Mouse (Mus musculus) G1E (cell line): ENCODE data around the gene Col6a5. TPM values are rescaled to one million over a fixed set of nuclear protein-coding genes. Genes with fewer than 3 reads are reported as not detected.

ENCODE experiments used
- ATAC-seq: 2 replicates; pipeline ENCODE4 v1.8.0; 2016; ENCODE audit warnings: mild to moderate bottlenecking; ENCODE audit not compliant: insufficient number of reproducible peaks, poor library complexity, low FRiP score, severe bottlenecking; ENCODE audit errors: extremely low read depth
- DNase-seq: peaks from one replicate; pipeline ENCODE4 v3.0.0; 2012; ENCODE audit warnings: low spot score
- H3K27me3 ChIP-seq: 2 replicates; pipeline ENCODE4 v1.6.1; 2012; ENCODE audit warnings: mild to moderate bottlenecking, low read length, inconsistent platforms; ENCODE audit not compliant: insufficient read depth
- H3K36me3 ChIP-seq: replicated peaks from 2 replicates; pipeline ENCODE3; 2012; ENCODE audit warnings: mild to moderate bottlenecking, inconsistent platforms
- H3K4me1 ChIP-seq: 2 replicates; pipeline ENCODE4 v1.6.1; 2012; ENCODE audit warnings: low read depth, low read length, inconsistent platforms, mixed read lengths; ENCODE audit not compliant: insufficient read depth
- H3K4me3 ChIP-seq: 2 replicates; pipeline ENCODE4 v1.5.1; 2012; ENCODE audit warnings: low read depth, mild to moderate bottlenecking, inconsistent platforms, low read length, moderate library complexity, mixed read lengths
- H3K9me3 ChIP-seq: replicated peaks from 2 replicates; pipeline ENCODE4 v1.6.1; 2012; ENCODE audit warnings: inconsistent platforms
- CTCF ChIP-seq: IDR thresholded peaks from 2 replicates; pipeline ENCODE4 v1.5.1; 2012; ENCODE audit warnings: low read depth, low read length, inconsistent platforms, mixed read lengths
- GATA1 ChIP-seq: IDR thresholded peaks from 2 replicates; pipeline ENCODE4 v1.6.1; 2012; ENCODE audit warnings: borderline replicate concordance, low read length, inconsistent platforms, mixed read lengths
- GATA2 ChIP-seq: IDR thresholded peaks from 2 replicates; pipeline ENCODE4 v1.6.1; 2012; ENCODE audit warnings: low read depth, low read length, inconsistent platforms, borderline replicate concordance
- POLR2AphosphoS5 ChIP-seq: IDR thresholded peaks from 2 replicates; pipeline ENCODE4 v1.6.1; 2012; ENCODE audit warnings: low read depth, low read length, inconsistent platforms; ENCODE audit not compliant: insufficient replicate concordance
- TAL1 ChIP-seq: conservative IDR thresholded peaks from 2 replicates; pipeline ENCODE4 v1.6.1; 2012; ENCODE audit warnings: low read depth, low read length, inconsistent platforms, mixed read lengths
- polyA plus RNA-seq: library from polyadenylated mRNA; stranded (reverse); fragments of >175 nt; gene quantifications from 2 replicates; pipeline ENCODE4 v1.2.3, GENCODE M21; 2012
- total RNA-seq, 2 experiments: library from RNA; stranded (forward) in 1 of 2; stranded (reverse) in 1 of 2; fragments of 200-1000 nt in 1 of 2; fragments of >200 nt in 1 of 2; fragmentation: Nextera tagmentation in 1 of 2; gene quantifications; 2 replicates each; pipeline ENCODE4 v1.2.3; 2014 to 2017

The Col6a5 gene
- total and polyA plus RNA-seq, 3 experiments = 0.16 TPM; not detected in 2

GRCm38 (mm10) chr9:105928406-105929071 is 31.9 kb downstream of the Col6a5 start:
- no peak for DNase-seq
- Histone ChIP-seq H3K27me3 (no peaks in the 10 kb centered on the region), H3K36me3 (no peaks in the 10 kb centered on the region), H3K4me1 (no peaks in the 10 kb centered on the region), H3K9me3 (peaks cover 46% of the 10 kb centered on the region), H3K4me3 (no peak overlapping the region)
- TF ChIP-seq GATA1 (no peak), CTCF (no peak), GATA2 (no peak), TAL1 (no peak), POLR2AphosphoS5 (no peak)
- ATAC-seq = no peak

GRCm38 (mm10) chr9:105923659-105924058 is 36.8 kb downstream of the Col6a5 start:
- H3K4me1 ChIP-seq = no peaks in the 10 kb centered on the region

GRCm38 (mm10) chr9:105915186-105915585 is 45.3 kb downstream of the Col6a5 start:
- Histone ChIP-seq H3K4me3 (no peak overlapping the region), H3K9me3 (peaks cover 42% of the 10 kb centered on the region), H3K36me3 (no peaks in the 10 kb centered on the region), H3K27me3 (no peaks in the 10 kb centered on the region), H3K4me1 (no peaks in the 10 kb centered on the region)
- ATAC-seq = no peak
- TF ChIP-seq POLR2AphosphoS5 = no peak
- TF ChIP-seq GATA2 = no peak
- no peak for TF ChIP-seq GATA1
- no peak for DNase-seq

More at GRCm38 (mm10) chr9:105923659-105924058, 36.8 kb downstream of the Col6a5 start:
- no peaks in the 10 kb centered on the region for H3K27me3 ChIP-seq
- ATAC-seq (no peak), DNase-seq (no peak)
- TF ChIP-seq POLR2AphosphoS5 = no peak
- TF ChIP-seq GATA1 = no peak
- TF ChIP-seq GATA2 = no peak
- no peak for TF ChIP-seq CTCF
- no peak for TF ChIP-seq TAL1
- H3K4me3 ChIP-seq = no peak overlapping the region
- H3K9me3 ChIP-seq = peaks cover 29% of the 10 kb centered on the region
- no peaks in the 10 kb centered on the region for H3K36me3 ChIP-seq

GRCm38 (mm10) chr9:105910166-105910565 is 50.3 kb downstream of the Col6a5 start:
- H3K27me3 ChIP-seq = no peaks in the 10 kb centered on the region
- DNase-seq (no peak), ATAC-seq (no peak)
- H3K4me3 ChIP-seq = no peak overlapping the region
- TF ChIP-seq CTCF = no peak
- no peak for TF ChIP-seq TAL1
- no peak for TF ChIP-seq GATA1
- no peak for TF ChIP-seq GATA2
- no peak for TF ChIP-seq POLR2AphosphoS5
- no peaks in the 10 kb centered on the region for H3K4me1 ChIP-seq
- H3K36me3 ChIP-seq = no peaks in the 10 kb centered on the region
- H3K9me3 ChIP-seq = peaks cover 25% of the 10 kb centered on the region

- TF ChIP-seq GATA2 (no peak), POLR2AphosphoS5 (no peak), GATA1 (no peak), CTCF (no peak), TAL1 (no peak)
- Histone ChIP-seq H3K27me3 (no peaks in the 10 kb centered on the region), H3K36me3 (no peaks in the 10 kb centered on the region), H3K4me3 (no peak overlapping the region), H3K4me1 (no peaks in the 10 kb centered on the region), H3K9me3 (peaks cover 19% of the 10 kb centered on the region)
- no peak; the same call in 1 of the 2 replicates for ATAC-seq
- DNase-seq = no peak
Measured at GRCm38 (mm10) chr9:105909352-105909751, 51.1 kb downstream of the Col6a5 start.

- no peak for ATAC-seq
Measured at GRCm38 (mm10) chr9:105907411-105907810, 53.0 kb downstream of the Col6a5 start.

GRCm38 (mm10) chr9:105887521-105887920 is 72.9 kb downstream of the Col6a5 start:
- H3K36me3 ChIP-seq = no peaks in the 10 kb centered on the region
- H3K27me3 ChIP-seq = no peaks in the 10 kb centered on the region
- no peak overlapping the region for H3K4me3 ChIP-seq
- no peaks in the 10 kb centered on the region for H3K4me1 ChIP-seq
- TF ChIP-seq GATA1 (no peak), POLR2AphosphoS5 (no peak), CTCF (no peak), GATA2 (no peak), TAL1 (no peak)
- DNase-seq (no peak), ATAC-seq (no peak)
- peaks cover 25% of the 10 kb centered on the region for H3K9me3 ChIP-seq

More at GRCm38 (mm10) chr9:105907411-105907810, 53.0 kb downstream of the Col6a5 start:
- H3K27me3 ChIP-seq = no peaks in the 10 kb centered on the region
- H3K4me3 ChIP-seq = no peak overlapping the region
- DNase-seq = no peak
- peaks cover 14% of the 10 kb centered on the region for H3K9me3 ChIP-seq
- no peaks in the 10 kb centered on the region for H3K4me1 ChIP-seq
- TF ChIP-seq GATA2 (no peak), CTCF (no peak), POLR2AphosphoS5 (no peak), TAL1 (no peak), GATA1 (no peak)
- H3K36me3 ChIP-seq = no peaks in the 10 kb centered on the region
